Mouse (Mus musculus) cerebellum, postnatal 14 days (tissue): ENCODE measurements at regions not wholly inside any gene's neighbourhood (a gene's known extent, or its start where the extent isn't known, plus 50 kb on each side); places are given as distances from the start of the nearest gene placed in this dataset.

Experiments
- DNase-seq, 2 experiments: peaks; one replicate each; pipeline ENCODE4 v3.0.0; 2021; ENCODE audit warnings: mixed read lengths in 2 of 2

DNA sequence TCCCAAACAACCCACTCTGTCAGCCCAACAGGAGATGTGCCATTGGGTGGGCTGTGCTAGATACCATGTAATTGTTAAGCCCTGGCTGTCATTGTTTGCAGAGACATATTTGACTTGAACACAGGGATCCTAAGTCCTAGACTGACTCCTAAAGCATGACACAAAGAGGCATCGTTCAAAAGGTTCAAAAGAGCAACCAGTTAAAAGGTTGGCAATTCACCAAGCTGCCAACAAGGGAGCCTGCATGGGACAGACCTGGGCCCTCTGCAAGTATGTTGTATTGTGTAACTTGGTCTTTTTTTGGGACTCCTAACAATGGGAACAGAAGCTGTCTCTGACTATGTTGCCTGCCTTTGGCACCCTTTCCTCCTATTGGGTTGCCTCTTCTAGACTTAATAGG is 139.4 kb upstream of the Klf3 start:
- DNase-seq: no peak

DNA sequence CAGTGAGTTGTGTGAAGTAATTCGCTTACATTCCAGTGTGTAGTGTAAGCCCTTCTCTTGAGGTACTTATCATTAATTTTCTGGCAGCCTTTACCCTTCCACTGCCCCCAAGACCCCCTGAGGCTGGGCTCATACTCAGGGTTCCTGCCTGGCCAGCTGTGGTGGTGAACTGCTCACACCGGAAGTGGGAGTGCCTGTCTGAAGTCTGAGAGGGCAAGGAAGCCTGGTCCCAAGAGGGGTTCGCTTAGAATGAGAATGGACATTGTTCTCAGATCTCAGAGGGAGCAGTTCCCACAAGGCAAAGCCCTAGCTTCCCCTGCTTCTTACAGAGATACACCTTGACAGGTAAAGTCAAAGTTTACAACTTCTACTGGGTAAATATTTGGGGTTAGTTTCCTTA is 138.1 kb upstream of the Klf3 start:
- DNase-seq: no peak

DNA sequence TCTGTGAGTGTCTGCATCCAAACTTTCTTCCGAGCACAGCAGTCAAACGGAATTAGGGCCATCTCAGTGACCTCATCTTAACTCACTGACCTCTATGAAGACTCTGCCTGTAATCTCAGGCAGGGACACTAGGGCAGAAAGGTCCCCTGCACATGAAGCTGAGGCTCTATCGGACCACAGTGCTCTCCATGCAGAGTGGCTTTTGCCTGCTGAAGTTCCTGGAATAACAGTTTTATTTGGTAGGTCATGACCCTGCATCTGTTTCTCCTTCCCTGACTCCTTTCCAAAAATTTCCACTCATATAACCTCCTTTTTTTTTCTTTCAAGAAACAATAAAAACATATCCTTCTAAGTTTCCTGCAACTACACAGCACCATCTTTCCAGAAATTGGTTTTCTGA is 136.9 kb upstream of the Klf3 start:
- no peak for DNase-seq

DNA sequence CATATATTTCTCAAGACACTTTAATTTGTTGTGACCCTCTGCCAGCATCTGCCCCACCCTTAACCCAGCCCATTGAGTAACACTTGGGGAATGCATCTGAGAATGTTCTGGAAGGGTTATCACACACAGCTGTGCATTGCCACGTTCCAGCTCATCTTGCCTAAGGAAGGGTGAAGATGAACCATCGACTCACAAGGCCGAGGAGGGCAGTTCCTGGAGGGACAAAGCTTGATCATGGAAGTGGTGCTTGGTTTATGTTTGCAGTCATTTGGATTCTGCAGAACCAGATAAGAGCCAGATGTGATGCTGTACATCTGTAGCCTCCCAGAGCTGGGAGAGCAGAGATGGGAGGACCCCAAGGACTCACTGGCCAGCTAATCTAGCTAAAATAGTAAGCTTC is 136.1 kb upstream of the Klf3 start:
- DNase-seq: no peak

DNA sequence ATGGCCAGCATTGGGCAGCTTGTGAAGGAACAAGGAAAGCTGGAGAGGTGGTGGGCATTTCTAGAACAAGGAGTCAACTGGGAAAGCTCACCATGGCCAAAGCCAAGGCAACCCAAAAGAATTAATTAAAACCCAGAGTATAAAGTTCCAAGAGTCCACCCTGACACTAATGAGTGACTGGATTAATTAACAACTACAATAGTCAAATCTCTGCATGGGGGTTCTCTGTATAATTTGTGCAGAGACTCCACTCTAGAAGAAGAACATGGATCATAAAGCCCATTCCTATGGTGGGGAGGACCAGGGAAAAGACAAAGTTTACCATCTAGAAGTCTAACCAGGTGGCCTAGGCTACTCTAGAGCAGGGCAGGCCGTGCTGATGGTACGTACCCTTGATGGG is 129.3 kb upstream of the Klf3 start:
- DNase-seq: no peak

DNA sequence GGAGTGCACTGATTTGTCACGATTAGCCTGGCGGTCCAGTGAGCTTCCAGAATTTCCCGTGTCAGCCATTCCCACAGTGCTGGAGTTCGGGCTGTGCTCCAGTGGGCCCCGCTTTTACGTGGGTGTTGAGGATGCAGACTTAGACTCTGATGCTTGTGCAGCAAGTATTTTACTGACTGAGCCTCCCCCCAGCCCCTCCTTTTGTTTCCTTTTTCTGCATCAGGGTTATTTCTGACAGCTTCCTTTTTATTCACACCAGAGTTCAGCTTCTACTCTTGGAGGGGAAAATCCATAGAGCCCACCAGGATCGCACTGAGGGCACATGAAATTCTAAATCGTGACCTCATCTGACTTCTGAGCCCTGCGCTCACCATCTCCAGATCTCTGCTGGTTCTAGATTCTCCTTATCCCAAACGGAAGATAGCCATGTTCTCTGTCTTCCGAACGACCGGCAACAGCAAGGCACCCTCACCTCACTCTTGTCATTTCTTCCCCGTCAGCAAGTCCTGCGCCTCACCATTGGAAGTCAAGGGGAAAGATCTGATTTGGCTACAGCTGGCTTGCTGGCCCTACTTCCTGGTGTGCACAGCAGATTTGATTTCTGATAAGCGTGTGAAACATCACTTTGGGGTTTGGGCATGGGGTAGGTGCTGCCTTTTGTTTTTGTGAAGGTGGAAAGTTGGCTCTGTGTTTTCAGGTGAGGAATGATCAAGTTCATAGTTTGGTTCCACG is 126.8 kb upstream of the Klf3 start:
- DNase-seq: no peak

DNA sequence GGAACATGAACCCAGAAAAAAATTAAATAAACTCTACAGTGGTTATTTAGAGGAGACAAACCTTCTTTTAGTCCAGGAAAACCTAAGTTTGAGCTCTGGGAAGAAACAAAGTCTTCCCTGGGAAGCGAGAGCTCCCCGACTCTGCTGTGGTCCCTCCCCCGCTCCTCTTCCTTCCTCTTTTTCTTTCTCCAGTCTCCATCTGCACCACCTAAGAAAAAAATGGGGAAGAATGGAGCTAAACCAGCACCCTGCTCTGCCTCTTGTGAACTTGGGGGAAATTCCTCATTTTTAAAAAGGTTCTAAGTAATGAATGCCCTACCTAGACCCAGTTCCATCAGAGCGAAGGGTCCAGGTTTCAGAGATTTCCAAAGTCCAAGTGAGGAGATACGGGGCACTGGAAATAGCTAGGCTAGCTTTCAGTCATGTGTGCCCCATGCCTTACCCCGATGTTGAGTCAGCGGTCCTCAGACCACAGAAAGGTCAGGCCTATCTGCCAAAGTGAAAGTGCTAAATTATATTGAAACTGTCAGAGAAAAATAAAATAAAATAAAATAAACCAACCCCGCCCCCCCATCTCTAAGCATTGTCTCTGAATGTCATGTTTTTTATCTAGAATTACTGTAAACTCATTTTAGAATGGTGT is 126.1 kb upstream of the Klf3 start:
- no peak for DNase-seq

DNA sequence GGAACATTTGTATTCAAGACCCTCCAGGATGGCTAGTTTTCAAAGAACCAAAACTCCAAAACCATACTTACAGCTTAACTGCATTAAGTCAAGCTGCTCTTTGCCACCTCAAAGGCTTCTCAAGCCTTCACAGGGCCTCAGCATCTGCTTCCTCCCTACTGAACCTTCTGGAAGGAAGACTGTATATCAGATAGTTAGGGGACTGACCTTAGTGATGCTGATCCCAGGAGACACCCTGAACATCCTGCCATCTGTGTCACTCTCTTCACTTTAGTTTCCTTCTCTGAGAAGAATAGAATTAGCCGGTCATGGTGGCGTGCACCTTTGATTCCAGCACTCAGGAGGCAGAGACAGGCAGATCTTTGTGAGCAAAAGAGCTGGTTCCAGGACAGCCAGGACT is 124.5 kb upstream of the Klf3 start:
- no peak for DNase-seq

DNA sequence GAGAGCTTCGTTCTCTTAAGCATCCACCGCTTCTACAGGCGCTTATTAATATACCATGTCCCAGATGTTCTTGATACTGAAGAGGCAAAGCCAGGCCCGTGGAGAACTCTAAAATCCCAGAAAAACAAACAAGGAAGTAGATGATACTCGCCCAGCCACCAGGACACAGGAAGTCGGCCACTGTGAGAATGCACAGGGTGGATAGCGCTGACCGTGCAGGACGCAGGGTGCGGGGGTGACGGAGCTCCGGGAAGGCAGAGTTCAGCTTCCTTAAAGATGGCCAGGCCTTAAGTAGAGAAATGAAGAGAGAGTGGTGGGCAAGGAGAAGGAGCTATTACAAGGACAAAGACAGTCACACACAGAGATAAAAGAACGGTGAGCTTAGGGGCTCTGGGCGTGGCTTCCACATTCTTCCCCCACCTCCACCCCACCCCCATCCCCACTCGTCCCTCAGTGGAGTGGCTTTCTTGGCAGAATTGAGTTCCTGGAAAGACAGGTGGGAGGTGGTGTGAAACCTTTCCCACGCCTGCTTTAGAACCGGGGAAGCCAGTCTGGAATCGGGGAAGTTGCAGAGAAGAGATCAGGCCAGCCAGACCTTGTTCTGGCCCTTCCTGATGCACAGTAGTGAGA is 123.1 kb upstream of the Klf3 start:
- no peak for DNase-seq

DNA sequence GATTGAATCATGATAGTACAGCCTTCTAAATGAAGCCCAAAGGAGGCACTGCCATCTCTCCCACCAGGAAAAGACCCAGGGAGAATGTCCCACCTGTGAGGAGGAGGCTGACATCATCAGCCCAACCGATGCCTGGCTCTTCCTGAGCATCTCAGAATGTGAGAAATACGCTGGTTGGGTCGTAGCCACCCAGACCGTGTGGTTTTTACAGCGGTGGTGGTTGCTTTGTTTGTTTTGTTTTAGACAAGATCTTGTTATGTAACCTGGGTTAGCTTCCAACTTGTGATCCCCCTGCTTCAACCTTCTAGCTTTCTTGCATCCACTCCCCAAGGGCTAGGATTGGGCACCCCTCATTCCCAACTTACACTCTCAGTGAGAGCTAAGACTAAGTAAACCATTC is 122.0 kb upstream of the Klf3 start:
- no peak for DNase-seq

DNA sequence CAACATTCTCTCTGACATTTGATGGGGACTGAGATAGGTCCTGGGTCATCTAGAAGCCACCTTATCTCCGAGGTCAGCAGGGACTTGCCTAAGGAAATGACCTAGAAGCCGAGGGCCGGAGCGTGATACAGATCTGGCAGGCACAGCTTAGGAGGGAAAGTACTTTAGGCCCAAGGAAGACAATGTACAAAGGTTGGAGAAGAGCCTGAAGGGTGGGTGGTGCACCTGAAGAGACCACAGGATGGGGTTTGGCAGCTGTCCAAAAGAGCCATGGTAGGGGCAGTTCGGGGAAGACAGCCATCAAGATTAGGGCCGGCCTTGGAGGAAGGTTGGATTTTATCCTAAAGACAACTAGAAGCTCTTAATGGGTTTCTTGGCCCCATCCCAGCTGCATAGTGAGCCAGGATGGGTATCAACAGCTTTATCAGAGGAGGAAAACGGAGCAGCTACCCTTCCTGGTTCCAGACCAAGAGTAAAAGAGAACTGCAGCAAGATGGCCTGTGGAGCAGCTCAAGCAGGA is 120.8 kb upstream of the Klf3 start:
- DNase-seq: peak; percentile 48 to 58

DNA sequence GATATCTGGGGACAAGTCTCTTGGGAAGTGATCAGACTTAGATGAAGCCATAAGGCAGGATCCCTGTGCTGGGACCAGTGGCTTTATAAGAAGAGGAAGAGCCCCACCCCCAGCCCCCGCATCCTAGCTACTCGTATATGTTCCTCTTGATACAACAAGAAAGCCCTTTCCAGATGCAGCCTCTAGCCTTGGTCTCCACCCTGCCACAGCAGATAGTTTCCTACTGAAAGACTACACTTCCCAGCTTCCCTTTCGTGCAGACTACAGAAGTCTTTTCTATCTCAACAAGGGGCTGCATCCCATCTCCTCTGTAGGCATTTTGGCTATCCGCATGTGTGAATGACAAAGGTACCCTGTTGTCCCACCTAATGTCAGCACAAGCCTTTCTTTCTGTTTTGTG is 119.8 kb upstream of the Klf3 start:
- DNase-seq: no peak

DNA sequence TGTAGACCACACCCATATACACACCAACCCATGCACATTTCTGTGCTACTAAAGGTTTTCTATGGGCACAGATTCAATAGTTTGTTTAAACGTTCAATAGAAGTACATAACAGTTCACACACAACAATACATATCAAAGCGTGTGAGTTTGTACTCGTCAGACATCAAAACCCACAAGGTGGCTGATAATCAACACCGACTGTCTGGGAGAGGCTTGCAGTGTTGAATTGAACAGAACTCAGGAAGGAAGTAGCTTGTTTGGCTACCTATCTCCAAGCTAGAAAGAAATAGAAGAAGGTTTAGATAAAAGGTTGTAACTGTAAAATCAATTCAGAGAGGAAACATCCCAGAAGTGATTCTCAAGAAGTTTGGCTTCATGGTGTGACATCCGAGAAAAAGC is 118.9 kb upstream of the Klf3 start:
- no peak for DNase-seq

DNA sequence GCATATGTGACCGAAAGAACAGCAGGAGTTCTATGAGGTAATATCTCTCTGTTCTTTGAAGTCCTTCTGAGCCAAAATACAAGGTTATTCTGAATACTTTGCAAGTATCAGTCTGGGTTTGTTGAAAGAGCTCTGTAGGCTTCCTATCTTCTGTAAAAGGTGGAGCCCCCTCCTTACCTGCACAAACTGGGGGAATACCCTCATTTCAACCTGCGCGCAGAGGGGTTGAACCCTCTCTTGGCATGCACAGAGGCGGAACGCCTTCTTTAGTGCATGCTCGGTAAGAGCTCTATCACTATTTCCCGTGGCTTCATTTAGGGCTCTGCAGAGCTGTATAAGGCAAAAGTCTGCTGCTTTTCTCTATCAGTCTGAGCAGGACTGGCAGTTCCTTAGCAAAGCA is 113.0 kb upstream of the Klf3 start:
- no peak for DNase-seq

DNA sequence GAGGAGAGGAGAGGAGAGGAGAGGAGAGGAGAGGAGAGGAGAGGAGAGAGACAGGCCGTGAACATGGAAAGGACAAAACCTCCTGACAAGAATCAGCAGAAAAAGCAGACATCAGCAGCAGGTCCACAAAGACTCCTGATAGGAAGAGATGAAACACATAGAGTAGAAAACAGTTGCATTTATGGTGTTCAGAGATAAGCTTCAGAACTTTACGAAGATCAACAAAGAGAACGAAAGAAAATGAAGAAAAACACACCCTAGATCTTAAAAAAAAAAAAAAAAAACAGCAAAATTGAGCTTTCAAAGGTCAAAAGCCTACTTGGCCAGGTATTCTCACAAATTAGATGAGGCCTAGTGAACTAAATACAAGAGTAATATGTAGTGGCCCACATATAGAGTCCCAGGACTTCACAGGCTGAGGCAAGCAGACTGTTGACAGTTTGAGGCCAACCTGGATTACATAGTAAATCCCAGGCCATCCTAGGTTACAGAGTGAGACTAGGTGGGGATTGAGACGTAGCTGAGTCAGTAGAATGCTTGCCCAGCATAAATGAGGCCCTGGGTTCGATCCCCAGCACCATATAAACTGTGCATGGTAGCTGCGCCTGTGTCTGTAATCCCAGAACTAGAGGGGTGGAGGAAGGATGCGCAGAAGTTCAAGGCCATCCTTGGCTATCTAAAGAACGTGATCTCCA is 111.6 kb upstream of the Klf3 start:
- DNase-seq: no peak

DNA sequence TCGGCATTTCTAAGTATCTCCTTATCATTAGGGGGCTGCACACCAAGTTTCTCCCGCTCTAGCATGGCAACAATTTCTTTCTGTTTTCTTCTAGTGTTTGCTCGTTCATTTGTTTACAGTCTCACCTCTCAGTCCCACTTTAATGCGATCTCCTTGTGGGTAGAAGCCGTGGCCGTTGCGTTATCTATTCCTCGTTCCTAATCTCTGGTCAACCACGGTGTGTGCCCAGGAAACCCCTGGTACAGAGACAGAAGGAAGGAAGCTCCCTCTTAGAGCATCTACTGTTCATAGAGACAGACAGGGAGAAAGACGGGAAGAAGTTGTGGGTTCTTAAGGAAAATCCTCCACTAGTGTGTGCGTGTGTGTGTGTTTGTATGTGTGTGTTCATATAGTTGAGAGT is 110.9 kb upstream of the Klf3 start:
- DNase-seq: no peak

DNA sequence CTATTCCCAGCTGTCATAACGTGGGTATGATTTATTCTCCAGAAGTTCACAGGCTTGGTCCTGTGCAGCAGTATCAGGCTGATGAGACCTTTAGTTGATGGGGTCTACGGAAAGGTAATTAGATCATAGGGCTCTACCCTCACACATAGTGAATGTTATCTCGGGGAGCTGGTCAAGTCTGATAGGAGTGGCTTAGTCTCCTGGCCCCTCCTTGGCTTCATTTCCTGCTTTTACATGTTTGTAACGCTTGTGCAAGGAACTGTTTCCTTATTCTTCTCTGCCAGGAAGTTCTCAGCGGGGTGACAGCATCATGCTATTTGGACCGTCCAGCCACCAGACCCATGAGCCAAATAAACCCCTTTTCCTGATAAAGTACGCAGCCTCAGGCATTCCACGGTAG is 109.6 kb upstream of the Klf3 start:
- no peak for DNase-seq

DNA sequence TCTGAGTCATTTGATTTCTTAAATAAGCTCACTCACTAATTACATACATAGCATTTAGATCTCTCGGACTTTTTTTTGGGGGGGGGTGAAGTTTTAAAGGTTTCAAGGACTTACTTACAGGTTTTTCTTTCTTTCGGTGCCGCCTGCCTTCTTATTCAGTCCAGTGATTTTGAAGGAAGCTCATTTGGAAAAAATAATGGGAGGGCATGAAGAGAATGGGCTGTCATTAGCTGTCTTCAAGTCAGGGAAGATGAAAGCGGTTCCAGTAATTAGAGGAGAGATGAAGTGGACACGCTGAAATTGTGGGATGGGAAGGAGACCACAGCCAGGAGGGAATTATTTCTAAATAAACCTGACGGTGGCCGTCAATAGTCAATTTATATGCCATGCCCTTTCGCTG is 108.6 kb upstream of the Klf3 start:
- DNase-seq: no peak

DNA sequence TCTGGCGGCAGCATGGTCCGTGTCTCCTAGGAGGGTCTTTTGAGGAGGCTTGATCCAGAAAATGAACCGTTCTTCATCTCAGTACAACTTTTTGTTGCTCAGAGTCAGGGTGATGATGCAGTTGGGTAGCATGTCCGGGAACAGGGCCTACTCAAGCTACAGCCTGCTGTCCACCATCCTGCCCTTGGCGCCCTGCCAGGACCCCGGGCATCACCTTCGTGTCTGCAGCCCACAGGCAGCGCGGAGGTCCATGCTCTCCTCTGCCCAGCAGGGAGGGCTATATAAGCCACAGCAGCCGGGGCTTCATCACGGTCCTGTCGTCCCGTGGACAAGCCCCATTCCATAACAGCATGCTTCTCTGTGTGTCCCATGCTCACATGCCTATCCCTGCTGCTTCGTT is 107.1 kb upstream of the Klf3 start:
- peak; percentile 53 to 64 for DNase-seq

DNA sequence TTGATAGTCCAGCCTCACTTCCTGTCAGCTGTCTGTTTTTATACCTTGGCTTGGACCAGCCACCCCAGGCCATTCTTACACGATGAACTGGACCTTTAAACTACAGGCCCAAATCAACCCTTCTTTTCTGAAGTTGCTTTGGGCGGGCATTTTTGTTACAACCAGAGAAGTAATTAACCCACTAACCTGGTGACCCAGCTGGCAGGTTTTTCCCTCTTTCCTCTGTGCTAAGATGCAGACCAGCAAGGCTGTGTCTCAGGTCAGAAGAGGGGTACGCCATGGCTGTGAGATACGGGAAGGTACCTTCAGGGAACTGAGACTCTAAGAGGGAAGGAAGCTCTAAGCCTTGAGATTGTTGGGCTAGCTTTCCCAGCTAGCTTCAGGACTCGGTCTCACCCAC is 105.7 kb upstream of the Klf3 start:
- no peak for DNase-seq

DNA sequence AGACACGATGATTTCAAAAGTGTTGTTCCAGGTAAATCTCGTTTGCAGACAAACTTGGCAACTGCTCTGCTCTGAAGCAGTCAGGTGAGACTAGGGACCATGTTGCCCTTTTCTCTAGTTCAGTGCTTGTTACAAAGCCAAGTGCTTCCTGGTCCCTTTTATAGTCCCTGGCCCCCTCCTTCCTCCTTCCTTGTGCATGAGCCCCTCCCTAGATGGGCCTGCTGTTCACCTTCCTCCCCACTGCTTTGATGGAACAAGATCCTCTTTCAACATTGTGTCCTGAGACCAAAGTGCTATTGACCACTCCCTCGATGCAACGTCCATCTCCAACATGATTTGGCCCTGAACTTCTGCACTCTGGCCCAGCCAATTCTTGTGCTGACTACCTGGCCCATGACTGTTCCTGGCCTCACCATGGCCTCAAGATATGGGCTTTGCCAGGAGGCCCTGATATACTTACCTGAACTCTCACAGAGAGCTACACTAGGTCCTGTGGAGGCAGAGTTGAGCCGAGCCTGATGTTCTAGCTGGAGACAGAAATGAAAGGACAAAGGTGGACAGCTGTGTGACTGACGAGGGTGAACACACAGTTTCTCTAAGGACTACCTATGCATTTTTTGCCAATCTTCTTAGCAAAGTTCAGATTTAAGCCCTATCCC is 104.6 kb upstream of the Klf3 start:
- no peak for DNase-seq

DNA sequence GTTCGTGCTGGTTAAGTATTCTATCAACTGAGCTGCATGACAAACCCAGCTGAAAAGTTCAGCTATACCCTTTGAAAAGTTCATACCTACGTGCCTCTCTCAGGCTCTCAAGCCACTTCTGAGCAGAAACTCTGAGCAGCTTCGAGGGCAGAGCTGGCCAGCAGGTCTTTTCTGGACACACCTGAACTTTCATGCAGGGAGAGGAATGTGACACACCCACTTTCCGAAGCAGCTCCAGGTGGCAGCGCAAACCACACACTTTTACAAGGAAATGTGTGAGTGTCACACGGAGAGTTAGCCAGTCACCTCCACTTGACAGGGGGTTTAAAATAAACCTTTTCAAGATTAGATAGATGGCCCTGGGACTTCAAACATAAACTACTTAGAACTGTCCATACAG is 103.2 kb upstream of the Klf3 start:
- DNase-seq: no peak

DNA sequence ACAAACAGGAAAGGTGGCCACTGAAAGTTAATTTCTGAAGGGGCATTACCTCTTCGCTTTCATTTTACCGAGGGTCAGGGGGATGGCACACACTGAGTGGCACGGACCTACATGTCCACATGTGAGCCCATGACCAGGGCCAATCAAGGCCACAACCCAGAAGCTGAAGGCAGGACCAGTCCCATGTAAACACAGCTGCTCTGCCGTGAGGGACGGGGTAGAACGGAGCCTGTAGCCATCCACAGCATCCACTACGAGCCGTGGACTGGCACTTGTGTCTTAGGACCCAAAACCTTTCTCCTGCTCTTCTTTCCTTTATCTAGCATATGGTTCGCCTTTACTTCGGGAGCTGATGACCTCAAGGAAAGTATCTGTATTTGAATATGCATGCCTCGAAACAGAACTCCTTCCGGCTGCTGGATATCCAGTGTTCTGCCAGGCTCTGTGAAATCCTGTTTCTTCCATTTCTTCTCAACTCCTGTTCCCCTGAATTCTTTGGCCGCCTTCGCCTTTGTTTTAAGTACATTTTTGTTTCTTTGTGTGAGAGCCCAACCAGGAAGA is 101.9 kb upstream of the Klf3 start:
- no peak for DNase-seq
